Mouse (Mus musculus) adrenal gland, postnatal 36 days (tissue): Measurements from ENCODE around the gene Myo9b. TPM values are rescaled to one million over a fixed set of nuclear protein-coding genes. Genes with fewer than 3 reads are reported as not detected.

ENCODE experiments used
- DNase-seq, 2 experiments: peaks; one replicate each; pipeline ENCODE4 v3.0.0; 2021; ENCODE audit warnings: mixed read lengths in 1 of 2
- total RNA-seq, 2 experiments: library from RNA; stranded (reverse); gene quantifications; 2 replicates each; pipeline ENCODE4 v1.2.3; 2021

Gene Myo9b
- total RNA-seq, 2 experiments from 2014 or later, result 32.0 to 41.0 TPM

DNA sequence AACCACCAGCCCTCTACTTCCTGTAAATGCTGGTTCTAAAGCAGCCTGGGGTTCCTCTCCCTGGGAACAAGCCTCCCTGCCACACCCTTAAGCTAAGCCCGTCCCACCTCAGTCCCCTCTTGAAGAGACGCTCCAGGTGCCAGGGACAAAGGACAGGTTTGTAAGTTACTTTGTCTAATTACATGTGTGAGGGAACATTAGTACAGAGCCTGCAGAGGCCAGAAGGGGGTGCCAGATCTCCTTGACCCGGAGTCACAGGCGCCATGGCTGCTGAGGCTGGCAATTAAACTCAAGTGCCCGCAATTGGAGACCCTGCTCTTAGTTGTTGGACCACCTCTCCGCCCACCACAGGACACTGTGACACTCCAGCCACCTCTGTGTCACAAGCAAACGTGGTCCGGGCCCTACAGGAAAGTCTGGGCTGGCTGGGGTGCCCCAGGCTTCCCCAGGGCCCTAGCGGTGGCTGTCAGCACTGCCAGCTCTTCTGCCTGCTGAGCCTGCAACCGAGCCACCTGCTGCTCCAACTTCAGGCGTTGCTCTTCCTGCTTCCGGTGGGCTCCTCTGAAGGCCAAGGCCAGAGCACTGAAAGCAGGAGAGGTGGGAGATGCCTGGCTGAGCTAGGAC is 112.8 kb downstream of the Myo9b start:
- no peak for DNase-seq

DNA sequence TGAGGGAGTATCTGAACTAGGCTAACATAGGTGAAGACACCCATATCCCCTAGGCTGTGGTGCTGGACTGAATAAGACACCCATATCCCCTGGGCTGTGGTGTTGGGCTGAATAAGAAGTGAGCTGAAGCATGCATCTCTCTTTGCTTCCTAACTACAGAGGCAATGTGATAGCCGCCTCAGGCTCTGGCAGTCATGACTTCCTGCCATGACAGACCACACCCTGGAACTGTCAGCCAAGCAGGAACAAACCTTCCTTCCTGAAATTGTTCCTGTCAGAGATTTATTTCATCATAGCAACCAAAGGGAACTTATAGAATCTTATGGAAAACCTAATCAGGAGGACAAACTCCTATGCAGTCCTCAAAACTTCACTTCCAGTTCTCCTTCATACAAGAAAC is 115.8 kb downstream of the Myo9b start:
- no peak for DNase-seq

DNA sequence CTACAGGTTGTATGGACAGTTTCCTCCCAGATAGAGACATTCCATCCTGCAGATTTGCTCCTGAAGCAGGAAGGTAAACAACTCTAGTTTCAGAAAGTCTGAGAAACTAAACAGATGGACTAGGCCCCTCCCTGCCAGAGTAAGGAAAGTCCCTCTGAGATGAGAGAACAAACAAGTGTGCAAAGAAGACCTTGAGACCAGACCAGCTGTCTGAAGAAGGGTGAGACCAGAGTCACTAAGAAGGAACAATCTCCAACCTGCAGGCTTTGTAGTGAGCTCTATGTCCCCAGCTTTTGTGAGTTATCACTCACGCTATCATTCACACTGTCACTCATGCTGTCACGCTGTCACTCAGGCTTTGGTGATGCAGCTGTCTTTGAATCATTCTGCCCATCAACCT is 119.2 kb downstream of the Myo9b start:
- DNase-seq, result no peak

DNA sequence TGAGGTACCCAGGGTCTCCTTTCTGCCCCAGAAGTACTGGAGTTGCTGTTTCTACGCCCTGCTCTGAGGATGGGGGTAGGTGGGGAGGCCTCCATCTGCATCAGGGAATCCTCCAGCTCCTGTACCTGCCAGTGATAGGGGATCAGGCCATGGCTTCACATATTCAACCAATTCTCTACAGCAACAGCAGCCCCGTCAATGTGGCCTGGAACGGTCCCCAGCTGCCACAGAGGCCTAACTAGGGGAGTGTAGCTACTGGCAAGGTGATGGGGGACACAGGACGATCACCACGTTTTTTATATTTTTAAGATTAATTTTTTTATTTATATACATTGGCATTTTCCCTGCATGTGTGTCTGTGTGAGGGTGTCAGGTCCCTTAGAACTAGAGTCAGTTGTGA is 119.9 kb downstream of the Myo9b start:
- no peak for DNase-seq

DNA sequence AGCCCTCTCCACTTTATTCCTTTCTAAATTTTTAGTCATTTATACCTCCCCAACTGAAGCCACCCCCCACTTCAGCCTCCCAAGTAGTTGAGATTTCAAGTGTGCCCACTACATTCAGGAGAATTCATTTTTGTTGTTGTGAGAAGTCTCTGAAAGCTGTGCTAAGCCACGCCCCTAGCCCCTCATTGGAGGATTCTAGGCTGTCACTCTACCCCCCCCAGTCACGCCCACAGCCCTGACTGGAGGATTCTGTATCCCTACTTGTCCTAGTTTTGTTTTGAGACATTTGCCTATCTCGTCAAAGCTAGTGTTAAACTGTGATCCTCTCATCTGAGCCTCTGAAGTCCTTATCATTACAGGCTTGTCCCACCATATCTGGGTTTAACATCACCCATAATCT is 120.4 kb downstream of the Myo9b start:
- DNase-seq, result peak; percentile 54 to 68

DNA sequence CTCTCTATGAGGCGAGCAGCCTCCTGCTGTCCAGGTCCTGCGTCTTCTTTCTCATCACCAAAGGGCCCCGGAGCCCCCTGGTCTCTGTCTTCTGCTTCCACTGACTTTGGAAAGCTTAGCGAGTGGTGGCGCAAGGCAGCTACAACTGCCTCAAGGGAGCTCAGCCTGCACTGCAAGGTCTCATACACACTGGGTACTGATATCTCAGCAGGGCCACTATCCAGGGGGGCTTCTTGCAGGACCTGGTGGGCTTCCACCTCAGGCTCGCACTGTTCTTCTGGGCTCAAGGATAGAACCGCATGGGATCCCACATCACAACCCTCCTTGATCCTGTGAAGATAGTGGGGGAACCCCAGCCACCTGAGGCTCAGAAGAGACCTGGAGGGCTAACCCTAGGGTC is 122.0 kb downstream of the Myo9b start:
- no peak for DNase-seq

DNA sequence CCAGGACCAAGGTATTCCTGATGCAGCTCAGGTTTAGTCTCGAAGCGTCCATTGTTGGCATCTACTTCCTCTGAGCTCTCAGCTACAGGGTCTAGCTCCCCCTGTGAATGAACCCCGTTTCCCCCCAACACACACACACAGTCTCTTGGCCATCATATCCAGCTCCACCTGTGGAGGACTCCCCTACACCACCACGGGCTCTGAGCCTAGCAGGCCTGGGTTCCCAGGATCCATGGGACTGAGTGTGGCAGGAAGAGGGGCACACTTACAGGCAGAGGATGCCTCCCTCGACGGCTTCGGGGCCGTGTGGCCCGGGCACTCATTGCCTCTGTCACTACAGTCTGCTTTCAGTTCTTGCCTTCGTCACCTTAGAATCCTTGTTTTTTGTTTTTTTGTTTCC is 122.6 kb downstream of the Myo9b start:
- no peak for DNase-seq

DNA sequence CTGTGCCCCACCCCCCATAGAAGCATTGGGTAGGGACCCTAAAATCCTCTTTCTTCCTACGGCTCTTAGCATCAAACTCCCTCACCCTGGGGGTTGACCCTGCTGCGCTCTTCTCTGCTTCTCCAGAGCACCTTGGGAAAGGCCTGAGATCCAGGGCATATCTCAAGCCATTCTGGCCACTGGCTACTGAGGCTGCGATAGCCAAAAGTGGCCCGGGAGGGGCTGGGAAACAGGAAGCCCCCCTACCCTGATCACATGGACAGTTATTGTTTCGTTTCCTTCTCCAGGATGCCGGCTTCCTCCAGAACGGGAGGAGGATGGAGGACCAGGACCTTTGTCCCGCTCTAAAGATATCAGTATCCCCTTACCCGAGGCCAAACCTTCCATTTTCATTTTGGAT is 123.1 kb downstream of the Myo9b start, which contains the start of gene Ushbp1:
Ushbp1 (minus strand) TSS at position 174 of the 400 bp plus-strand sequence.
- peak in 1 of 2 experiments; percentile 57 for DNase-seq

DNA sequence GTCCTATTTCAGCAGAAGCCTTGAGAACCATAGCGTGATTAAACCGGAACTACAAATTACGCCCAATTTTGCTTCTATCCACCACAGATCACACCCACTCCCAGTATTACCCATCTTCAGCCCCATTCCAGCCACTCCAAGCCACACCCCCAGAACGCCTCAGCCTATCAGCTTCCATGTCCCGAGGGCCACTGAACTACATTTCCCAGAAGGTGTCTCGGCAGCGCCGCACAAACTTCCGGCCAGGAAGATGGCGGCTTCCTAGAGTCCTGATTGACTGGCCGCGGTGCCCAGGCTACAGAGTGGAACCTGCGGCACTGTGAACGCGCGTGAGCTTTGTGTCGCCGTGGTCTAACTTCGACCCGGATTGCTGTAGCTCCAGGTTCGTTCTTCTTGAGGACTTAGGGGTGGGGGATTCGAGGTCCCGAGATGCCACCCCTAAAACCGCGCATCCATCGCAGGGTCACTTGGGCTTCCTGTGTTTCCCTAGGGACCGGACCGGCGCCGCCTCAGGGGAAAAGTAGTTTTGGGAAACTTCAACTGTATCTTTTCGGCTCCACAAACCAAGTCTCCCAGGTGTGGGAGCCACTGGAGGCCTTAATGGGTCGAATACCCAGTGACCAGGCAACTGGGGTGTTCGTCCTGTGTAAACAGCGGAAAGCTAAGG is 124.3 kb downstream of the Myo9b start, which contains the start of gene Babam1:
Babam1 (plus strand) TSS at position 223 of the 667 bp plus-strand sequence.
- DNase-seq, result peak; percentile 94 to 95

DNA sequence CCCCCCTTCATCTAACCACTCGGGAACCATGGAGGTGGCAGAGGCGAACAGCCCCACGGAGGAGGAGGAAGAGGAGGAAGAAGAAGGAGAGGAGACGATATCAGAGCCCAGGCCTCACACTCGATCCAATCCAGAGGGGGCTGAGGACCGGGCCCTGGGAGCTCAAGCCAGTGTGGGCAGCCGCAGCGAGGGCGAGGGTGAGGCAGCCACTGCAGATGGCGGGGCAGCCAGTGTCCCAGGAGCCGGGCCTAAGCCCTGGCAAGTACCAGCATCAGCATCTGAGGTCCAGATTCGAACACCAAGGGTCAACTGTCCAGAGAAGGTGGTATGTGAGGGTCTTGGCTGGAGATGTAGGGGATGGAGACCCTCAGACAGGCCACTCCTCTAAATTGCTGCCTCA is 125.2 kb downstream of the Myo9b start:
- no peak for DNase-seq

DNA sequence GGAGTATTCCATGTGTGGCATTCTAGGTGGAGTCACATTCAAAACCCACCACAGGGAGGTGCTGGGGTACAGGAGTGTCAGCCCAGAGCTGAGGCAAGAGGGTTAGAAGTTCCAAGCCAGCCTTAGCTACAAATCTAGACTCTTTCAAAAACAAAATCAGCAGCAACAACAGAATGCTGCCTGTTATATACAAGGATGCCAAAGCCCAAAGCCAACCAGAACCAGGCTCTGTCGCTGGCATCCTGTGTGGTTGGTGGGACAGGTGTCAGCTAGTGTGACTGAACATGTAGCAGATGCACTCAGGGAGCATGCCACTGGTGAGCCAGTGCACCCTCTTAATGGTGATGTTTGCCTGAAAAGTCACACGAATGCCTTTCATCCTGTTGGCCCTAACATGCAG is 128.3 kb downstream of the Myo9b start:
- DNase-seq, result no peak

DNA sequence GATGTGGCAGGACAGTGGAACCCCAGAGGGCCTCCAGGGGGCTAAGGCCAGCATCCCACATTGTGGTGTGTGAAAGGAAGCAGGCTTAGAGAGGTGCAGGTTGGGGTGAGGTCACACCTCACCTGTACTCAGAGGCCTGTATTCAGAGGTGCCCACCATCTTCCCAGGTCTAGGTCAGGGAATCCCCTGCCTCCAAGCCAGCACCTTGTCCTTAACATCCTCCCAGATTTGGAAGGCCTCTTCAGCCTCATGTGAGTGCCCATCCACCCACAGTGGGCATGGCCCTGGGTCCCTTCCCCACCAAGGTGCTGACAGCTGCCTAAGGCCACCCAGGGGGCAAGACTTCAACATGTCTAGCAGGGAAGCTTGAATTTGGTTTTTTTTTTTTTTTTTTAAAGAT is 128.9 kb downstream of the Myo9b start:
- DNase-seq, result no peak

DNA sequence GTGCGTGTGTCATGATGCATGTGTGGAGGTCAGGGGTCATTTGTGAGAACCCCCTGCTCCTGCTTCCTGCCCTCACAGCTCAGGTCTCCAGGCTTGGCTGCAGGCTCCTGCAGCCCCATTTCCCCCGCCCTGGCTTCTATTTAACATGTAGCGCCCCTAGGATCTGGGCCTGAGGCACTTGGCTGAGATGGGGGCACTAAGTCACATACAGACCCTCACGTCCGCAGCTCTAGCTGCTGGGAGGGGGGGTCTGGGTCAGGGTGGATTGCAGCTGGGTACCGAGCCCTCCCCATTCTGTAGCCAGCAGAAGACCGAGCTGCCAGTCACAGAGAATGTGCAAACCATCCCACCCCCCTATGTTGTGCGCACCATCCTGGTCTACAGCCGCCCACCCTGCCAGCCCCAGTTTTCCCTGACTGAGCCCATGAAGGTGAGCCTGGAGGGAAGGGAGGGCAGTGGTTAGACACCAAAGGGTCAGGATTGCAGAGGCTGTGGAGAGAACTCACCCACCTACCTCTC is 130.0 kb downstream of the Myo9b start:
- DNase-seq, result no peak

DNA sequence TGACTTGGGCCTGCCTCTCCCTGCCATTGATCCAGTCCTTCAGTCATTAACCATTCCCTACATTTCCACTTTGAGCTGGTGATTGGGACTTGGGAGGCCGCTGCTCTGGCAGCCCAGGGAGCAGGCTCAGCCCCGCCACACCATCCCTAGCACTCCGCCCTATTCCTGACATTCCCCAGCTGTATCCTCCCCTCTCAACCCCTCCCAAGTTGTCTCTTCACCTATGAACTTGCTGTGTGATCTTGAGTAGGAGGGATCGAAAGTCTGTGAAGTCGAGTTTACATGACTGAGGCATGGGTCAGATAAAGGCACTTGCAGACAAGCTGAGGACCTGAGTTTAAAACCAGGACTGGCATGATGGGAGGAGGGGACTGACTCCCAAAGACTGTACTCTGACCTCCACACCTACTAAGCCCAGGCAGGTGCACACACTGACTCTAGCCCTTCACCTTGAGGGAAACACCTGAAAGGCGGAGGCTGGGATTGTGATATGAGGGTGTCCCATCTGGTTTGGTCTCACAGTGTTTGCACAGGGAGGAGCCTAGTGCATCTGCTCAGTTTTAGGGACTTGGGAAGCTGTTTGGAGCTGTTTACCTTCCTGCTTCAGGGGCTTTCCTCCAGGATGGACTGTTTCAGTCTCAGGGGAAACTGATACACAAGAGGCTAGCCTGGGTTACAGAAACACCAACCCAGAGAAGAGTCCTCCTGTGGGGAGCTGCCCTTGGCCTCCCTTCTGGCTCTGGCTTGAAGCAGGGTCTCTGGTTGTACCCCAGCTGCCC is 130.8 kb downstream of the Myo9b start:
- DNase-seq, result no peak

DNA sequence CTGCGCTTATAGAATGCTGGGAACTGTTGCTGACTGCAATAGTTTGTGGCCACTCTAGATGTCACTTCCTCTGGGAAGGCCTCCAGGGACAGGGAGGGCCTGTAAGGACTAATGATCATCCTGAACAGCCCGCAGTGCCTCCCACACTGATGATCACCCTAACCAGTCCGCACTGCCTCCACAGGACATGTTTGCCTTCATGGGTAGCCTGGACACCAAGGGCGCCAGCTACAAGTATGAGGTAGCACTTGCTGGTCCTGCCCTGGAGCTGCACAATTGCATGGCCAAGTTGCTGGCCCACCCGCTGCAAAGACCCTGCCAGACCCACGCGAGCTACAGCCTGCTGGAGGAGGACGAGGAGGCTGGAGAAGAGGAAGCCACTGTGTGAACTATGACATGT is 131.5 kb downstream of the Myo9b start:
- no peak for DNase-seq

DNA sequence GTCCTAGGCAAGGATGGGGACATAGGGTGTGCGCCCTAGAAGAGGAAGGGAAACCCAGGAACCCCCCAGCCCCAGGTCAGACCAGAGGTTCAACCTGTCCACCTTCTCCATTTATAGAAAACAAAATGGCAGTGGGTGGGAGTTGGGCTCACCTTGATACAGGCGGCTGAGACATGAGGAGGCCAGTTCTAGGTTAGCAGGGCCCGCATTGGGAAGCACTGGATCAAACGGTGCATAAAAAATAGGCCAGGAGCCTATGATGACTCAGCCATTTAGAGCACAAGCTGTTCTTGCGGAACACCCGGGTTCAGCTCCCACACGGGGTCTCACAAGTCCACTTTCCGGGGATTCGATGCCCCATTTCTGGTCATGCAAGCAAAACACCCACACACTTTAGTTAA is 132.4 kb downstream of the Myo9b start:
- peak in 1 of 2 experiments; percentile 51 for DNase-seq

DNA sequence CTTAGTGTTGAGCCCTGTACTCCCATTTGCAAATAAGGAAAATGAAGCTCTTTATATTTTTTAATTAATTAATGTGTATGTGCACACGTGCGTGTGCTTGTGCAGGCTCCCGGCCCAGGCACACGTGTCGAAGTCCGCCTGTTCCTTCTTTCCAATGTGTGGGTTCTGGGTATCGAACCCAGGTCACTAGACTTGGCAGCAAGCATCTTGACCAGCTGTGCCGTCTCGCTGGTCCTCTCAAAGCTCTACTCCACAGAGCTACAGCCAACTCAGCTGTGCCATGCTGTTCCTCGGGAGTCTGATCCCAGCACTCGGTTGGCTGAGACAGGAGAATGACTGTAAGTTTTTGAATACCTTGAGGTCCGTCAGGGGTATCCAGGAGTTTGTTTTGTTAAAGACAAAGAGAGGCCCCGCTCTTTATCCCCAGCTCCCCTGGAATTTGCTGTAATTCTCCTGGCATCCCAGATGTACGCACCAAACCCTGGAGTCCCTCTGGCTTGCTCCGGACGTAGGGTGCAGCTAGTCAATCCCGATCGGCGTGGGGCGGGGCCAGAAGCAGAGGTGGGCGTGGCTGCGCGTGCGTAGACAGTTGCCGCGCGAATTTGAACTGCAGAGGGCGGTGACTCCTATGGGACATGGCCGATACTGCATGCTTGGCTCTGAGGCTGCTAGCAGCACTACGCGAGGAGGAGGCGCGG is 133.0 kb downstream of the Myo9b start, which contains the start of gene Ankle1:
Ankle1 (plus strand) TSS at position 610 of the 698 bp plus-strand sequence.
- peak; percentile 95 to 97 for DNase-seq

DNA sequence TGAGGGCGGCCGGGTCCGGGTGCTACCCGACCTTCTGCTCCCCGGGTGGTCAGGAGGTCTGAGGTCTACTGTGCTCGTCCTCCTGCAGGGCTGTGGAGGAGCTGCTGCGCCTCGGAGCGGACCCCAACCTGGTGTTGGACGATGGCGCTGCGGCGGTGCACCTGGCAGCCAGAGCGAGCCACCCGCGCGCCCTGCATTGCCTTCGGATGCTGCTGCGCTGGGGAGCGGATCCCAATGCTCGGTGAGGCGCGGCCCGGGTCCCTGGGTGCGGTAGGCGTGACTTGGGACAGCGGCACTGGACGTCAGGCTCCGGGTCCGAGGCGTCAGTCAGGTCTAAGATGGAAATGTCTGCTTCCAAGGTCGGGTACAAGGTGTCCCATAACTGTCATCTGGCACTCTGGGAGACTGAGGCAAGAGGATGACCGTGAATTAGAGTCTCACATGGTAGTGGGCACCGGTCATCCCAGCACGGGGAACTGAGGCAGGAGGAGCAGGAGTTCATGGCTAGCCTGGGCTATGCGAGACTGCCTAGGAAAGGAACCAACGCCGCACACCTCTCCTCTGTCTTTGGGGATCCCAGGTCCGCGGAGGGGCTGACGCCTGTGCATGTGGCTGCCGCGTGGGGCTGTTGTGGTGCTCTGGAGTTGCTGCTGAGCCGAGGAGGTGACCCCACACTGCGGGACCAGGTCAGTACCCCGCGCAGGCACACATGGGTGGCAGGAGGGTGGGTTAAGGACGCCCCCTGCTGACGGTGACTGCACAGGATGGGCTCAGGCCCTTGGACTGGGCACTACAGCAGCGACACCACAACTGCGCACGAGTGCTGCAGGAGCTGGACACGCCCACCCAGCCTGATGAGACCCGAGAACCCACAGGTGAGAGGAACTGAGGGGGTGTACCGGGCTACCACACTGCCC is 133.8 kb downstream of the Myo9b start:
- peak; percentile 69 to 79 for DNase-seq

DNA sequence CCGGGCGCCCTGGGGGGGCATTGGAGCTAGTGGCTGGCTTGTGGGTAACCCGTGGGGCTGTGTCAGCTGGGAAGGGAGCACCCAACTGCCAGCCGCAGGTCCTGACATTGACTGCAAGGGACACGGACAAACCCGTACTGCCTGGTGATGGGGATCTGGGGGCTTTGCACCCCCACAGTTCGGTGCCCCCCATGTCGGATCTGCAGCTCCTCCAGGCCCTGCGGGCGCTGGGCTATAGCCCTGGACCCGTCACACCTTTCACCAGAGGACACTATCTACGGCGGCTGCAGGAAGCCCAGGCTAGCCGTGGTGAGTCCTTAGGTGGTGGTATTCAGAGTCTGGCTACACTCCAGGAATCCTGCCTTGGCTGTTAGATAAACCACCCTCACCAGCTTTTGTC is 134.9 kb downstream of the Myo9b start:
- no peak for DNase-seq

DNA sequence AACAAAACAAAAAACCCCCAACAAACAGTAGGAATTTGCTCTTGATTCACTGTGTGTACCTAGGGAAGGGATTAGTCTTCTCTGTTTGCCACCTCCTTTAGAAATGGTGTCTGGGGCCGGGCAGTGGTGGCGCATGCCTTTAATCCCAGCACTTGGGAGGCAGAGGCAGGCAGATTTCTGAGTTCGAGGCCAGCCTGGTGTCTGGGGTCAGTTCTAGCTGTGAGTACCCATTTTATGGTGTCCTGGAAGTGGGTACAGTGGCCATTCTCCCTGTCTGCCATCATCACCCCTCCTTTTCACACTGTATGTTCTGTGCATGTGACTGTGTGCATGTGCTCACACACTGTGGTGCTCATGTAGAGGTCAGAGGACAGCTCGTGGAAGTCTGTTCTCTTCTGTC is 135.7 kb downstream of the Myo9b start:
- DNase-seq, result no peak
